Mouse (Mus musculus) midbrain, postnatal 0 days (tissue): ENCODE data around the gene Ank2. TPM values are rescaled to one million over a fixed set of nuclear protein-coding genes. Genes with fewer than 3 reads are reported as not detected.
A peak's percentile ranks its signal among the peaks of the same experiment; 100 is the strongest.
"Not testable (repeated sequence)": the region's sequence is repeated elsewhere in the genome, so short reads cannot be mapped to it uniquely, and the experiment has no call there.

Experiments
- ATAC-seq: fragments of 200-750 bp; cut with Nextera tagmentation; 2 replicates; pipeline ENCODE4 v1.8.0; 2017; ENCODE audit warnings: moderate number of reproducible peaks, mild to moderate bottlenecking, moderate TSS enrichment, moderate library complexity; ENCODE audit not compliant: low FRiP score
- DNase-seq: peaks from one replicate; pipeline ENCODE4 v3.0.0-alpha.2; 2015; ENCODE audit warnings: low spot score
- H3K27ac ChIP-seq: fragments of 300-500 bp; sonication (generic); 2 replicates; pipeline ENCODE4 v1.5.1; 2014; ENCODE audit warnings: low read depth, mild to moderate bottlenecking, low read length, mixed read lengths
- H3K27me3 ChIP-seq: fragments of 300-500 bp; sonication (generic); 2 replicates; pipeline ENCODE4 v1.6.1; 2014; ENCODE audit warnings: low read length, control low read depth, mixed read lengths; ENCODE audit not compliant: insufficient read depth
- H3K36me3 ChIP-seq: fragments of 300-500 bp; sonication (generic); 2 replicates; pipeline ENCODE4 v1.6.1; 2014; ENCODE audit warnings: low read length, control low read depth, mixed read lengths; ENCODE audit not compliant: insufficient read depth
- H3K4me1 ChIP-seq: fragments of 300-500 bp; sonication (generic); 2 replicates; pipeline ENCODE4 v1.6.1; 2014; ENCODE audit warnings: mild to moderate bottlenecking, control low read depth, antibody characterized with exemption, low read length, mixed read lengths; ENCODE audit not compliant: insufficient read depth
- H3K4me2 ChIP-seq: fragments of 300-500 bp; sonication (generic); 2 replicates; pipeline ENCODE4 v1.6.1; 2014; ENCODE audit warnings: low read depth, mild to moderate bottlenecking, low read length, mixed read lengths; ENCODE audit not compliant: poor library complexity, severe bottlenecking
- H3K4me3 ChIP-seq: fragments of 300-500 bp; sonication (generic); 2 replicates; pipeline ENCODE4 v1.5.1; 2014; ENCODE audit warnings: low read depth, mild to moderate bottlenecking, low read length, moderate library complexity
- H3K9ac ChIP-seq: fragments of 300-500 bp; sonication (generic); replicated peaks from 2 replicates; pipeline ENCODE4 v1.6.1; 2014; ENCODE audit warnings: mild to moderate bottlenecking, low read length, moderate library complexity, mixed read lengths; ENCODE audit not compliant: poor library complexity, severe bottlenecking
- H3K9me3 ChIP-seq: fragments of 300-500 bp; sonication (generic); 2 replicates; pipeline ENCODE4 v1.6.1; 2016; ENCODE audit warnings: low read length, control low read depth
- CTCF ChIP-seq: IDR thresholded peaks from 2 replicates; pipeline ENCODE4 v1.5.1; 2016; ENCODE audit warnings: antibody characterized with exemption, mild to moderate bottlenecking
- WGBS: fragments of 180-500 bp; shearing (Covaris S2); extraction: QIAGEN DNeasy Blood & Tissue Kit; methylation state at CpG from one replicate; pipeline ENCODE4 v1.1.7; 2014; 5-methylcytosine and 5-hydroxymethylcytosine counted together
- polyA plus RNA-seq: library from polyadenylated mRNA; unstranded; fragments of >200 nt; fragmentation: Nextera tagmentation; extraction: Ambion mirVana; gene quantifications from 2 replicates; pipeline ENCODE4 v1.2.1, GENCODE M21; 2015
- total RNA-seq: library from RNA; depleted of rRNA; stranded (reverse); fragments of >200 nt; gene quantifications from 2 replicates; pipeline ENCODE4 v1.2.3, GENCODE M21; 2014

Ank2 gene
- total and polyA plus RNA-seq, 2 experiments from 2014 or later: 200 to 623 TPM

DNA sequence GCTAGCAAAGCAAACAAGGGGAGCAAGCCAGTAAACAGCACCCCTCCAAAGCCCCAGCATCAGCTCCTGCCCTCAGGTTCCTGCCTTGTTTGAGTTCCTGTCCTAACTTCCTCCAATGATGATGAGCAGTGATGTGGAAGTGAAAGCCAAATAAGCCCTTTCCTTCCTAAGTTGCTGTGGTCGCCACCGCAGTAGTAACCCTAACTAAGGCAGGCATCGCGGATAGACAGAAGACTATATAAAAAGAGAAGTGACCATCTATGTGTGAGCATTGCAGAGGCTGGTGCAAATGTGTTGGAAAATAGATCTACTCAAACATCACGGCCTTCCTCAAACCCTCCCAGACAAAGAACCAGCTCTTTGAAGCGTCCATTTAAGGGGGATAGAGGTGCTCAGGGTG, 167.6 kb downstream of the Ank2 start:
- Histone ChIP-seq H3K9me3 (no peaks in the 10 kb centered on the region), H3K27me3 (no peaks in the 10 kb centered on the region), H3K36me3 (no peaks in the 10 kb centered on the region), H3K4me3 (no peak overlapping the region), H3K27ac (no peak overlapping the region), H3K9ac (no peak overlapping the region), H3K4me2 (no peak overlapping the region), H3K4me1 (no peaks in the 10 kb centered on the region)
- TF ChIP-seq CTCF: no peak
- DNase-seq (no peak), ATAC-seq (no peak)
- WGBS: 92% methylated on average over 6 of the region's 6 CpGs

DNA sequence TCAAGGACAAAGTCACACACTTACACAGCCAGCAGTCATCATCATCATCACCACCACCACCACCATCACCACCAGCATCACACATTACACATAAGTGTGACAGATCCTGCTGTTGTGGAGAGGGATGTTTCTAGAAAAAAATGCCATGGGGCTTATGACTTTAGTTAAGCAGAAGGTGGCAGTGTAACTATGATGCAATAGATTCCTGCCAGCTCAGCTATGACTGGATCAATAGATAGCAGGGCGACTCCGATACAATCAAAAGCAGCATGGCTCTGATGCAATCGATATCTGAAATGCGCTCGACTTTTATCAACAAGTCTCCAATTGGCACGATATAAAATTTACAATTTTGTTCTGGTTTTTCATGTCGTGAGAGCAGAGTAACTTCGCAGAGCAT, 172.8 kb downstream of the Ank2 start:
- no peak for ATAC-seq
- H3K9ac ChIP-seq: no peak overlapping the region
- H3K4me1 ChIP-seq: no peaks in the 10 kb centered on the region
- WGBS: 86% methylated on average over 8 of the region's 8 CpGs
- no peaks in the 10 kb centered on the region for H3K27me3 ChIP-seq
- H3K4me3 ChIP-seq: no peak overlapping the region
- H3K9me3 ChIP-seq: no peaks in the 10 kb centered on the region
- no peaks in the 10 kb centered on the region for H3K36me3 ChIP-seq
- no peak overlapping the region for H3K4me2 ChIP-seq
- DNase-seq: peak; percentile 23
- H3K27ac ChIP-seq: no peak overlapping the region
- TF ChIP-seq CTCF: peak; percentile 49

DNA sequence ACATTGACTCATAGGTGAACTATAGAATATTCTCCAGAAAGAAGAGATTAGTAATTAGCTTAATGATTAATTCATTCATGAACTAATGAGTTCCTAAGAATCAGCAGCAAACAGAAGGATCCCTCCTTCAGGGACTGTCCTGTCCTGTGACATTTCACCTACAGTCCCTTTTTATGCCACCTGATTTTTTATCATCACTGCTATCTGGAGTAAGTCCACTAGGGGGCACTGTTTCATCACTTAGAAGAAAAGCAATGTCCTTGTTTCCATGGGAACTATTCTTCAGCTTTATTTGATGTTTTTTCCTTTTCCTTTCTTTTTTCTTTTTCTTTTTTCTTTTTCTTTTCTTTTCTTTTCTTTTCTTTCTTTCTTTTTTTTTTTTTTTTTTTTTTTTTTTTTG, 176.3 kb downstream of the Ank2 start:
- H3K4me1 ChIP-seq: no peaks in the 10 kb centered on the region
- H3K9me3 ChIP-seq: no peaks in the 10 kb centered on the region
- no peak overlapping the region for H3K4me2 ChIP-seq
- H3K27ac ChIP-seq: no peak overlapping the region
- H3K4me3 ChIP-seq: no peak overlapping the region
- ATAC-seq (no peak), DNase-seq (peak; percentile 72)
- no peaks in the 10 kb centered on the region for H3K36me3 ChIP-seq
- no peak overlapping the region for H3K9ac ChIP-seq
- H3K27me3 ChIP-seq: no peaks in the 10 kb centered on the region
- peak; percentile 96 for TF ChIP-seq CTCF

DNA sequence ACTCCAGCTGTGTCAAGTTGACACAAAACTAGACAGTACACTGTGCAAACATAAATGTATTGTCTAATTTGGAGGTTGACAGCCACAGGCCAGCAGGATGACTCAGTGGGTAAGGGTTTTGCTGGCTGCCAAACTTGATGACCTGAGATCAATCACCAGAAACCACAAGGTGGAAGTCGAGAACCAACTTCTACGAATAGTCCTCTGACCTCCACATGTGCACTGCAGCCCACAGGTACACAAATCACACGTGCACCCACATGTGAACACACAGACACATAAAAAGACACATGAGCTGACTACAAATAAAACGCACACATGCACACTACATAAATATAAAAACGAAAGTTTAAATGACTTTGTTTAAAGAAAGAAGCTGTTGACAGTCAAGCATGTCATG, 177.5 kb downstream of the Ank2 start:
- 81% methylated on average over 5 of the region's 5 CpGs for WGBS
- Histone ChIP-seq H3K9me3 (no peaks in the 10 kb centered on the region), H3K9ac (no peak overlapping the region), H3K27me3 (no peaks in the 10 kb centered on the region), H3K4me3 (no peak overlapping the region), H3K4me1 (no peaks in the 10 kb centered on the region), H3K27ac (no peak overlapping the region), H3K4me2 (no peak overlapping the region), H3K36me3 (no peaks in the 10 kb centered on the region)
- DNase-seq: no peak
- no peak for TF ChIP-seq CTCF
- ATAC-seq: no peak

DNA sequence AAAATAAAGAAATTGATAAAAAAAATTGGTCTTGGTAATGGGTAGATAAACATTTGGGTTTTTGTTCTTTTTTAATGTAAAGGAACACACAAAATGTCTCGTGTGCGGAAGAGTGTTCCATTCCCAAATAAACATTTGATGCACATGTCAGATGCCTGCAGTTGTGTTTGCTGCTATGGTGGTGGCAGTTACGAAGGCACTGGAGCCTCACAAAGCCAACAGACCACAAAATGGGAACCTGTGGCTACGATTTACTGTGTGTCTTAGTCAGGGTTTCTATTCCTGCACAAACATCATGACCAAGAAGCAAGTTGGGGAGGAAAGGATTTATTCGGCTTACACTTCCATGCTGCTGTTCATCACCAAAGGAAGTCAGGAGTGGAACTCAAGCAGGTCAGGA, 178.1 kb downstream of the Ank2 start:
- not testable (repeated sequence) for DNase-seq, ATAC-seq

DNA sequence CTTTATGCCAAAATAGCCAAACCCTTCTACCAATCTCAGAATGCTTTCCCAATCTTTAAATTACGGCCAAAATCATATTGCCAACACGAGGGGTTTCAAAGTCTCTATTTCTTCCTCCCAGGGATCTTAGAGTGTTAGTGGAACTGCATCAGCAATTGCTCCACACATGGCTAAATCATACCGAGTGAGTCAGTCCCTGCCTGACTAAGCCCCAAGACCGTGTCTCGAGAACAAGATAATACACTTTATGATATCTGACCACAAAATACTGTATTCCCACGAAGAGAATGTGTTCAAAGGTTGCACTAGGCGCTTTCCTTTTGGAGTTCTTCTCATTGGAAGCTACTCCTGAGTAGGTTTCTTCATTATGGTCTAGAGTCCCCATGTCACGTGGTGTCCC, 178.8 kb downstream of the Ank2 start:
- H3K4me3 ChIP-seq: no peak overlapping the region
- H3K36me3 ChIP-seq: no peaks in the 10 kb centered on the region
- no peaks in the 10 kb centered on the region for H3K27me3 ChIP-seq
- H3K27ac ChIP-seq: no peak overlapping the region
- ATAC-seq (no peak), DNase-seq (no peak)
- no peak for TF ChIP-seq CTCF
- no peaks in the 10 kb centered on the region for H3K9me3 ChIP-seq
- no peak overlapping the region for H3K9ac ChIP-seq
- no peak overlapping the region for H3K4me2 ChIP-seq
- no peaks in the 10 kb centered on the region for H3K4me1 ChIP-seq
- WGBS: 88% methylated on average over 8 of the region's 8 CpGs

More for the DNA sequence above, 178.1 kb downstream of the Ank2 start:
- WGBS: 94% methylated on average over 5 of the region's 5 CpGs
- H3K4me3 ChIP-seq, H3K4me1 ChIP-seq, H3K36me3 ChIP-seq, H3K9ac ChIP-seq, H3K27ac ChIP-seq, H3K4me2 ChIP-seq, H3K9me3 ChIP-seq, H3K27me3 ChIP-seq: not testable (repeated sequence)

DNA sequence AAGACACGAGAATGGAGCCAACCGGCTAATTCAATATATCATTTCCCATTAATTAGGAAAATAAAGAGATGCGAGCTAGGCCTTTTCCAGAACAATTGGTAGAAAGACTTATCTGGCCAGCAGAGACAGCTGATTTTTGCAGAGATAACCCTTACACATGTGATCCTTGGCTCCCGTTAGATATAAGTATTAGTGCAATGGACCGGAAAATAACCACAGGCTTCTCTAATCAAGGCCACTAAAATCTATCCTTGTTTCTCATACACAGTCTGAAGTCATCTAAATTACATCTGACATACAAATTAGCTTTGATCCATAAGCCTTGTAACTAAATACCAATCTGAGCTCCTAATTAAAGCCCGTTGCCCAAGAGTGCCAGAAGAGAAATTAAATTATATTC, 181.5 kb downstream of the Ank2 start:
- DNase-seq (peak; percentile 19), ATAC-seq (no peak)
- 61% methylated on average over 6 of the region's 6 CpGs for WGBS
- H3K4me2 ChIP-seq: no peak overlapping the region
- H3K27ac ChIP-seq: no peak overlapping the region
- H3K4me1 ChIP-seq: no peaks in the 10 kb centered on the region
- no peak overlapping the region for H3K9ac ChIP-seq
- H3K27me3 ChIP-seq: no peaks in the 10 kb centered on the region
- TF ChIP-seq CTCF: no peak
- no peaks in the 10 kb centered on the region for H3K36me3 ChIP-seq
- no peak overlapping the region for H3K4me3 ChIP-seq
- no peaks in the 10 kb centered on the region for H3K9me3 ChIP-seq
